Mouse (Mus musculus): ENCODE results near the gene Hopx.
"Not testable (repeated sequence)": the region's sequence is repeated elsewhere in the genome, so short reads cannot be mapped to it uniquely, and the experiment has no call there.

Hopx gene

GRCm38 (mm10) chr5:77100691-77101090 is 14.2 kb downstream of the Hopx start:
- no peak for DNase-seq (ENCODE audit: low read depth, low spot score)

- DNase-seq (ENCODE audit: low read depth, low spot score) = no peak
Measured at GRCm38 (mm10) chr5:77099997-77100380, 14.9 kb downstream of the Hopx start.

DNA sequence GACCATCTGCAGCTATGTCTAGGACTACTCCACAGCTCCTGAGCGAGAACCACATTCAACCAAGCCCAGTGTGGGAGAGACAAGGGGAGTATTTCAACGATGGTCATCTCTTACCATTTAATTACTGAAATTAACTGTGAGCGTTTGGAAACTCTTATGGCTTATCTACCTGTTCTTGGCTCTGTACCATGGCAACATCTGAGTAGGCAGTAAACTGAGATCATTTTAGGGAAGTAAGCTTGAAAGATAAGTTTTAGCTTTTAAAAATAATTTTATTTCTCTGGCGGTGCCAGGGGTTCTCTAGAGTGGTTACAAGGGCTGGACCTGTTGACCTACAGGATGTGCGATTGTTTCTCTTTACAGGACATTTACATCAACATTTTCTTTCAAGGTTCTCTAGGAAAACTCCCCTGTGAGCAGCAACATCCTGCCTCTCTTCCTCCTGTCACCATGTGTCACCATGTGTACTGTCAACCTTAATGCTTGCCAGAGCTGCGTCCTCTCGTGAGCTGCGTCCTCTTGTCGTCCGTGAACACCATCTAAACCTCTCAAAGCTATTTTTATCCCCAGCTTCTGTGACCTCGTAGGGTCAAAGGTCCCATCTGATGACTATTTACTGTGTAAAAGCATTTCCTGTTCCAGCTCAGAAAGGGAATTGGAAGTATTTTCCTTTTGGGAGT is 15.5 kb downstream of the Hopx start:
- no peak for DNase-seq (ENCODE audit: low read depth, low spot score)

DNA sequence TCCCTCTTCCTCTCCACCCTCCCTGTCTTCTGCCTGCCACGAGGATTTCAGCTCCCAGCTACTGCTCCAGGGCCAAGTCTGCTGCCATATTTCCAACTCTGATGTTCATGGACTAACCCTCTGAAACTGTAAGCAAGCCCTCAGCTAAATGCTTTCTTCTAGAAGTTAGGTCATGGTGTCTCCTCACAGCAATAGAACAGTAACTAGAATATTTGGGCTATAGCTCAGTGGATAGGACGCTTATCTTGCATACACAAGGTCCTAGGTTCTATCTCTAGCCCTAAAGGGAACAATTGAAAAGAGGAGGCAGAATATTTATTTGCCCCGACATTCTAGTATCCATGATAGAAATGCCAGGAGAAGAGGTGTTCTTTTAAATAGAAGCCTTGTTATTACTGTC is 16.0 kb downstream of the Hopx start:
- no peak for DNase-seq (ENCODE audit: low read depth, low spot score)

DNA sequence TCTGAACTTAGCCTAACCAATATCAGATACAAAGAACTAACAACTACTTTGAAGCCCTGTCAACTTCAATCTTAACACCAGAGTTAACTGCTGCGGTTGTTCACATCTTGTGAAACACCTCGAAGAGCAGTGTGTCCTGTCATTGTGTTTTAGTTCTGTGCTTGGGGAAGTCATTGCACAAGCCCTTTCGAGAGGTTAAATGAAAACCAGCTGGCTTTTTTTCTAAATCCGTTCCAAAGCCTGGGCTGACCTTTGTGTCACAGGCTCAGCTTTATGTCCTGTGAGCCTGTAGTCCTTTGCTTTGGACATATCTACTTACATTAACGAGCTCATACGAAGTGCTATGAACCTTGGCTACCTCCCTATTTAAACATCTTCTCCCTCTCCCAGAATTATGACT is 17.2 kb downstream of the Hopx start:
- no peak for DNase-seq (ENCODE audit: low read depth, low spot score)

DNA sequence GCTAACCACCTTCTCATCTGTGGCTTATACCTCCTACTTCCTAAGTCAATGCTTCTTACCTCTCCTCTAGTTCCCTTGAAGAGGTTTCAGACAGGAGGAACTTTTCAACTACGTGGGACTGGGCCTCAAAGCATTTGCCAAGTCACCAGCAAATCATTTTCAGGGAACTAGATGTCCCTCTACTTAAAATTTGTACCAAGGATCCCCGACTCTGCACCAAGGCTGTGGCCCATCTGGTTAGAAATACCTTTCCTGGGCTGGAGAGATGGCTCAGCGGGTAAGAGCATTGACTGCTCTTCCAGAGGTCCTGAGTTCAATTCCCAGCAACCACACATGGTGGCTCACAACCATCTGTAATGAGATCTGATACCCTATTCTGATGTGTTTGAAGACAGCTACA is 18.7 kb downstream of the Hopx start:
- not testable (repeated sequence) for DNase-seq (ENCODE audit: low read depth, low spot score)

DNA sequence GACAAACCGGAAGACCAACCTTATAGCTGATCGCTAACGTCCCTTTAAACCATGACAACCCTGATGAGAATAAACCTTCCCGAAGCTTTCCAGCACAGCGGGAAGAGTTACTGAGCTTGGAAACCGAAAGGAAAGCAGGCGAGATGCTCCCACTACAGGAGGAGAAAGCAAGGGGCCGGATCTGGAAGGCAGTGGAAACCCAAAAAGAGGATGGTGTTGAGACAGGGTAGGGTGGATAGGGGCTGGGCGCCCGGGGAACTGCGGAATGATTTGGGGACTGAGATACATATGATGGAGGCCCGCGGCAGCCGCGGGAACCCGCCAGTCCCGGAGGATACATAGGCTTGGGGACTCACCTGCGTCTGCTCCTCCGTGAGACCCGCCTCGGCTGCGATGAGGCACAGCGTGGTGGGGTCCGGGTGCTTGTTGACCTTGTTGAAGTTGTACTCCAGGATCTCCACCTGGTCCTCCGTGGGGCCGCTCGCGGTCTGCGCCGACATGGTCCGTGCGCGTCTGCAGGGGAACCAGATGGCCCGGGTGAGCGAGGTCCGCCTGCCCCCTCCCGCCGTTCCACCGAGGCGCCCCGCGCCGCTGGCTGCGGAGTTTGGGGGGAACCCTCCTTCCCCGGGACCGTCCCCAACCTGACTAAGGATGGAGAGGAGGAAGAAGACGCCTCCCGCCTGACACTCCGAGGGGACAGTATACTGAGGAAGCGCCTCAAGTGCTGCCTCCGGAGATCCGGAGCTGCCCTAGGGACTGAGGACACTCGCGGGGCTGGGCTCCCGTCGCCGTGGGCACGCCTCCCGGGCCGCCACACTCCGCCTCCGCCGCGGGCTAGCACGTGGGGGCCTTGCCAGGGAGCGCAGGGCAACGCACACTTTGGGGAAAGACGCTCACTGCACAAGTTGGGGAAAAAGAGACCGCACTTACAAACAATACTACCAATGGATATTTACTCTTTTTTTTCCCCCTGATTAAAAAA is 20.1 kb downstream of the Hopx start:
- DNase-seq (ENCODE audit: low read depth, low spot score) = peak; percentile 86

DNA sequence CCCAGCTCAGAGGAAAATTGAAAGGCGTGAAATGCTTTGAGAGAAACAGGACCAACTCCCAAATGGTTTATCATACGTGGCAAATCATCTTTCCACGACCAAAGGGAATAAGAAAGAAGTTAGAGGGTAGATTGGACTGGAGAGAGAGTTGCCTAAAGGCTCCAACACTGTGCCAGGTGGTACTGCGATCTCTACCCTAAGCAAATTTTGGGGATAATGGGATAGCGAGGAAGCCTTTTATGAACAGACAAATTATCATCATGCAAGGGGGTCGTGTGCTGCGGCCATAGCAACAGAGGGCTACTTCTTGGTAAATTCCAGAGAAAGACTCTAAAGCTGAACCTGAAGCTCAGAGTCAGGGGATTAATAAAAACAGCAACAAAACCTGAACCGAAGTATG is 21.0 kb downstream of the Hopx start:
- DNase-seq (ENCODE audit: low read depth, low spot score) = no peak

GRCm38 (mm10) chr5:77092531-77092930 is 22.4 kb downstream of the Hopx start:
- peak; percentile 64 for DNase-seq (ENCODE audit: low read depth, low spot score)

DNA sequence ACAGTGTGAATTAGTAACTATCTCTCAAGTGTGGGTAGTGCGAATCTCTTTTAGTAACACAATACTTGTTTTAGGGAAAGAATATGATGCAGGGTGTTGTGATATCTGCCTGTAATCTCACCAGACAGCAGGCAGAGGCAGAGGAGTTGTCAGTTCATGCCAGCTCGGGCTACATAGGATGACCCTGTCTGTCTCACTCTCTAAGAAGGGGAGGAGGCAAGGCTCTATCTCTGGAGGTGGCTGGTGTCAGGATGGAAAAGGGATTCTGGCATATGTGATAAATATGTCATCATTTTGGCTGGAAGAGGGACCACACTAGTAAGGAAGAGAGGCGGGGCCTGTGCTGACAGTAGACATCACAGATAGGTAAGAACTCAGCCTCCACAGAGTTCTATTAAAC is 23.0 kb downstream of the Hopx start:
- DNase-seq (ENCODE audit: low read depth, low spot score) = peak; percentile 6

GRCm38 (mm10) chr5:77090521-77091096 is 24.3 kb downstream of the Hopx start:
- no peak for DNase-seq (ENCODE audit: low read depth, low spot score)

DNA sequence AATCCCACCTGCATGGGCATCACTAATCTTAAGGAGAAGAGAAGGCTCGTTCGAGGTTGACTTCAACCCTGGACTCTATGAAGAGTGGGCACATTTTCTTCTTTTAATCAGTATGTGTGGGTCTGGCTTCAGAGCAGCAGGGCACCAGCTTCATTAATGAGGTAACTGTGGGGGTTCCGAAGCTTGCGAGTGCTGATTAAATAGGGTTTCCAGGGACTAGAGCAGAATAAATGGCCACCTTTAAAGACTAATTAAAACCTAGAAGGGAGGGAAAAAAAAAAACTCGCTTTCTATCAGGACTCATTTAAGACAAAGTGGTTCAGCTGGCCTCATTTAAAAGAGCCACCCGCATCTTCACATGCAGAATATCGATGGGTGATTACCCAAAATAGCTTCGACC is 25.0 kb downstream of the Hopx start:
- DNase-seq (ENCODE audit: low read depth, low spot score) = no peak

GRCm38 (mm10) chr5:77089294-77089693 is 25.6 kb downstream of the Hopx start:
- peak; percentile 81 for DNase-seq (ENCODE audit: low read depth, low spot score)

- no peak for DNase-seq (ENCODE audit: low read depth, low spot score)
Measured at GRCm38 (mm10) chr5:77087122-77087521, 27.8 kb downstream of the Hopx start.

- DNase-seq (ENCODE audit: low read depth, low spot score) = no peak
Measured at GRCm38 (mm10) chr5:77086541-77086940, 28.4 kb downstream of the Hopx start.

GRCm38 (mm10) chr5:77085753-77086450 is 29.0 kb downstream of the Hopx start:
- DNase-seq (ENCODE audit: low read depth, low spot score) = no peak

- DNase-seq (ENCODE audit: low read depth, low spot score) = no peak
Measured at GRCm38 (mm10) chr5:77084418-77084817, 30.5 kb downstream of the Hopx start.

DNA sequence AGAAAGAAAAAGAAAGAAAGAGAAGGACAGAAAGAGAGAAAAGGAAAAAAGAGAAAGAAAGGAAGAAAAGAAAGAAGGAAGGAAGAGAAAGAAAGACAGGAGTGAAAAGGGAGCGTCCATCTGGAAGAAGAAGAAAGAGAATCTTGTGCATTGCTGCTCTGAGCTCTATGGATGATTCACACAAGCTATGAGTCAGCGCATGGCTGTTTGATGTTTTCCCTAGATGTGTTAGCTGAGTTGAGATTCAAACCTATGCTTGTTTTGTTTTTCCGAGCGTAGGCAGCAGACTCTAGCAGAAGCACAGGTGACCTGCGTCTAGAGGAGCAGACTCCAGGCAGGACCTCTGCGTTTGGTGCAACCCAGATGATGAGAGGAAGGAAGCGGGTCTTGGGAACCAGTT is 32.2 kb downstream of the Hopx start:
- peak; percentile 31 for DNase-seq (ENCODE audit: low read depth, low spot score)

DNA sequence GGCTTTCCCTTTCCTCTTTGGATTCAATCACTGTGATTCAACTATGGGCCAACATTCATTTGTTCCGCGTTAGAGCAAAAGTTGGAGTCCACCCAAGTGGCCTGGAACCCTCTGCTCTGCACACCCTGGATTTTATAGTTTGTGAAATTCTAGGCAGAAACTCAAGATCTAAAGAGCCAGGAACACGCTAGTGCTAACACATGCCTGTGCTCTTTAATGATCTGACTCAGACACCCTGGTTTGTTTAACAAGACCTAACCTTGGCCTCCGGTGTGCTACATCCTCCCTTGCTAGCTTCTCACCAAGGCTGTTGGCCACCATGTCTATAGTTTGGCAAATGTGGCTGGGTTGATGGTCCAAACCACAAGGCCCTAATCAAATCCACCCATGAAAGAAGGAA is 34.2 kb downstream of the Hopx start:
- DNase-seq (ENCODE audit: low read depth, low spot score) = no peak

DNA sequence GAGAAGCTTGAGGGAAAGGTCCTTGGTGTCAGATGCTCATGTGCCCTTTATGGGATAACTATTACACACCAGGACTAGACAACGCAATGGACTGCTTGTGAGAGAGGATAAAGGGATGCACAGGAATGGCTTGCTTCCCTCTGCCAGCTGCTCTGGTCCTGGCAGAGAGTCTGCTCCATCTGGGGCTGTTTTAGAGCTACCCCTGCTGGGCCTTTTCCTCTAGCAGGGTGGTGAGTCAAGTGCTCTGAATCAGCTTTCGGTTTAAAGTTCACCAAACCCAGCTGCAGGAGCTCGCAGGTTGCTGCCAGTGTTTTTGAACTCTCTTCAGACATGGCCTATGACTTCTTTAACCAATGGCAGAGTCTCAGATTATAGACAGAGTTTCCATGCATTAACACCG is 39.0 kb downstream of the Hopx start:
- no peak for DNase-seq (ENCODE audit: low read depth, low spot score)

GRCm38 (mm10) chr5:77074914-77075313 is 40.0 kb downstream of the Hopx start:
- DNase-seq (ENCODE audit: low read depth, low spot score) = no peak

DNA sequence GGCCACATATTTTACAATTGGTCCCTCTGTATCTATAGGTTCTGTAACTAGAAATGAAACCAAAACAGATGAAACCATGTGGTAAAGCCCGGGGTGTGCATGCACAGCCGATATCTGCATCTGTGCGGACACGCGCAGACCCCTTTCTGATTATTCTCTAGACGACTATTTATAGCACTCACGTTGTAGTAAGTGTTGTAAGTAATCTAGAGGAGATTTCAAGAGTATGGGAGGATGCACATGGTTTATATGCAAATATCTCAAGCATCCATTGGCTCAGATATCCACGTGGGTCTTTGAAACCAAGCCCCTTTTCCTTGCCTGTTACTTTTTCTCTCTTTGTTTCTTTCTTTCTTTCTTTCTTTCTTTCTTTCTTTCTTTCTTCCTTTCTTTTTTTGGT is 41.1 kb downstream of the Hopx start:
- DNase-seq (ENCODE audit: low read depth, low spot score) = no peak

All from CD4-positive, CD25-positive, alpha-beta regulatory T cell, adult 2 months (primary cell).